Mouse (Mus musculus): ENCODE data around the gene Rnaseh2a.

Gene Rnaseh2a

GRCm38 (mm10) chr8:84936041-84936961 lies 33.3 kb downstream of the Rnaseh2a start:
- intact Hi-C loops (cut with DNase I) = no loop called here

- intact Hi-C loops (cut with DNase I) = no loop called here
Observed at GRCm38 (mm10) chr8:84935489-84935888, 34.1 kb downstream of the Rnaseh2a start.

GRCm38 (mm10) chr8:84934860-84935259 lies 34.7 kb downstream of the Rnaseh2a start:
- intact Hi-C loops (cut with DNase I) = no loop called here

- intact Hi-C loops (cut with DNase I) = no loop called here
Observed at GRCm38 (mm10) chr8:84933767-84934559, 35.6 kb downstream of the Rnaseh2a start.

- intact Hi-C loops (cut with DNase I) = no loop called here
Observed at GRCm38 (mm10) chr8:84930582-84930981, 39.0 kb downstream of the Rnaseh2a start.

- intact Hi-C loops (cut with DNase I) = loop anchor here (5.0 kb wide), 1 partner anchor 69 kb away; no protein-coding TSS in a partner anchor
Observed at GRCm38 (mm10) chr8:84928456-84929306, 40.9 kb downstream of the Rnaseh2a start.

GRCm38 (mm10) chr8:84927513-84927912 lies 42.1 kb downstream of the Rnaseh2a start:
- intact Hi-C loops (cut with DNase I) = loop anchor here (5.0 kb wide), 1 partner anchor 70 kb away; no protein-coding TSS in a partner anchor

GRCm38 (mm10) chr8:84925557-84925956 lies 44.0 kb downstream of the Rnaseh2a start:
- intact Hi-C loops (cut with DNase I) = loop anchor here (5.0 kb wide), 1 partner anchor 72 kb away; no protein-coding TSS in a partner anchor

GRCm38 (mm10) chr8:84921596-84921995 lies 48.0 kb downstream of the Rnaseh2a start:
- intact Hi-C loops (cut with DNase I) = no loop called here

- intact Hi-C loops (cut with DNase I) = loop anchor here (5.0 kb wide), 1 partner anchor 34 kb away; no protein-coding TSS in a partner anchor
Observed at GRCm38 (mm10) chr8:84918646-84919045, 50.9 kb downstream of the Rnaseh2a start.

GRCm38 (mm10) chr8:84917781-84918180 lies 51.8 kb downstream of the Rnaseh2a start:
- intact Hi-C loops (cut with DNase I) = loop anchor here (5.0 kb wide), 1 partner anchor 35 kb away; no protein-coding TSS in a partner anchor

GRCm38 (mm10) chr8:84915269-84915668 lies 54.3 kb downstream of the Rnaseh2a start:
- intact Hi-C loops (cut with DNase I) = loop anchor here (5.0 kb wide), 1 partner anchor 37 kb away; no protein-coding TSS in a partner anchor

- intact Hi-C loops (cut with DNase I) = no loop called here
Observed at GRCm38 (mm10) chr8:84913960-84914359, 55.6 kb downstream of the Rnaseh2a start.

GRCm38 (mm10) chr8:84913502-84913900 lies 56.1 kb downstream of the Rnaseh2a start:
- intact Hi-C loops (cut with DNase I) = no loop called here

GRCm38 (mm10) chr8:84912895-84913501 lies 56.6 kb downstream of the Rnaseh2a start:
- intact Hi-C loops (cut with DNase I) = no loop called here

GRCm38 (mm10) chr8:84912391-84912790 lies 57.2 kb downstream of the Rnaseh2a start:
- intact Hi-C loops (cut with DNase I) = no loop called here

- intact Hi-C loops (cut with DNase I) = no loop called here
Observed at GRCm38 (mm10) chr8:84911854-84912253, 57.7 kb downstream of the Rnaseh2a start.

- intact Hi-C loops (cut with DNase I) = no loop called here
Observed at GRCm38 (mm10) chr8:84910551-84910950, 59.0 kb downstream of the Rnaseh2a start.

GRCm38 (mm10) chr8:84909949-84910348 lies 59.6 kb downstream of the Rnaseh2a start:
- intact Hi-C loops (cut with DNase I) = no loop called here

- intact Hi-C loops (cut with DNase I) = no loop called here
Observed at GRCm38 (mm10) chr8:84909162-84909767, 60.3 kb downstream of the Rnaseh2a start.

Measured in adrenal gland (tissue).